Mouse (Mus musculus) liver, embryonic 14.5 days (tissue): ENCODE measurements at regions not wholly inside any gene's neighbourhood (a gene's known extent, or its start where the extent isn't known, plus 50 kb on each side); places are given as distances from the start of the nearest gene placed in this dataset.

Source experiments
- CTCF ChIP-seq: IDR thresholded peaks from 2 replicates; pipeline ENCODE4 v1.5.1; 2016; ENCODE audit warnings: antibody characterized with exemption, low read depth, control low read depth
- EP300 ChIP-seq: IDR thresholded peaks from 2 replicates; pipeline ENCODE4 v1.6.1; 2016; ENCODE audit warnings: antibody characterized with exemption, low read depth

DNA sequence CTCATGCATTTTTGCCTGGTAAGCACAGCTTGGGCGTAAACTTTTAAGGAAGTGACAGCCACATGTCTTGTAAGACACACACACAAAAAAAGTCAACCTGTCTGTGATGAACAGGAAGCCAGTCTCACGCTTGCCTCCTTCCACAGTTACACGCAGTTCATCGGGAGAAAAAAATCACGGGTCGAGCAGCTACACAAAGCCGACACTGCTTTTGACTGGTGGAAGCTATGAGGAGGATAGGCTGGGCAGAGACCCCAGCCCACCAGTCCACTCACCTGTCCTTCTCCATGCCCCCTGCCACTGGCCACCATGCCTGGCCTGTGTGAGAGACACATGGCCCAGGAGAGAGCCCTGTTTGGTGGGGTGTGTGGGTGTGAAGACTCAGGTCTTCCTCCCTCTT lies 119.2 kb downstream of the Ets2 start:
- TF ChIP-seq CTCF (no peak), EP300 (no peak)
